Mouse (Mus musculus) CD4-positive, CD25-positive, alpha-beta regulatory T cell, adult 4 months (primary cell): ENCODE data around the gene Rilp. TPM values are rescaled to one million over a fixed set of nuclear protein-coding genes. Genes with fewer than 3 reads are reported as not detected.
"Not testable (repeated sequence)": the region's sequence is repeated elsewhere in the genome, so short reads cannot be mapped to it uniquely, and the experiment has no call there.

ENCODE experiments used
- ATAC-seq: one replicate; pipeline ENCODE4 v1.8.0; 2017
- polyA plus RNA-seq, 2 experiments: library from polyadenylated mRNA; unstranded; fragments of 100-300 nt; shearing (Covaris generic); gene quantifications; one replicate each; pipeline ENCODE4 v1.2.1; 2017

The Rilp gene
- polyA plus RNA-seq, 2 experiments from 2014 or later, result 0.56 TPM; not detected in 1

GRCm38 (mm10) chr11:75534286-75535033 is 24.6 kb downstream of the Rilp start:
- ATAC-seq, result no peak

GRCm38 (mm10) chr11:75535106-75535795 is 25.4 kb downstream of the Rilp start:
- ATAC-seq, result no peak

- no peak for ATAC-seq
Observed at GRCm38 (mm10) chr11:75536255-75537024, 26.5 kb downstream of the Rilp start.

- no peak for ATAC-seq
Observed at GRCm38 (mm10) chr11:75537025-75537414, 27.1 kb downstream of the Rilp start.

- peak; percentile 30 for ATAC-seq
Observed at GRCm38 (mm10) chr11:75537491-75538183, 27.7 kb downstream of the Rilp start.

- ATAC-seq, result peak; percentile 11
Observed at GRCm38 (mm10) chr11:75538184-75538969, 28.5 kb downstream of the Rilp start.

- peak; percentile 82 for ATAC-seq
Observed at GRCm38 (mm10) chr11:75538970-75539299, 29.0 kb downstream of the Rilp start.

- ATAC-seq, result no peak
Observed at GRCm38 (mm10) chr11:75540209-75540608, 30.3 kb downstream of the Rilp start.

- ATAC-seq, result peak; percentile 32
Observed at GRCm38 (mm10) chr11:75540710-75541581, 31.1 kb downstream of the Rilp start.

GRCm38 (mm10) chr11:75544713-75545112 is 34.8 kb downstream of the Rilp start:
- ATAC-seq, result no peak

GRCm38 (mm10) chr11:75546057-75546456 is 36.2 kb downstream of the Rilp start:
- no peak for ATAC-seq

GRCm38 (mm10) chr11:75549658-75550111 is 39.8 kb downstream of the Rilp start:
- no peak for ATAC-seq

- ATAC-seq, result no peak
Observed at GRCm38 (mm10) chr11:75550200-75550946, 40.5 kb downstream of the Rilp start.

GRCm38 (mm10) chr11:75551321-75551720 is 41.4 kb downstream of the Rilp start:
- ATAC-seq, result no peak

GRCm38 (mm10) chr11:75551961-75552441 is 42.1 kb downstream of the Rilp start:
- ATAC-seq, result no peak

GRCm38 (mm10) chr11:75552906-75553482 is 43.1 kb downstream of the Rilp start:
- no peak for ATAC-seq

GRCm38 (mm10) chr11:75556006-75556405 is 46.1 kb downstream of the Rilp start:
- not testable (repeated sequence) for ATAC-seq

GRCm38 (mm10) chr11:75557142-75557541 is 47.2 kb downstream of the Rilp start:
- no peak for ATAC-seq

- ATAC-seq, result no peak
Observed at GRCm38 (mm10) chr11:75558101-75558500, 48.2 kb downstream of the Rilp start.
